In the genomic region with DNA sequence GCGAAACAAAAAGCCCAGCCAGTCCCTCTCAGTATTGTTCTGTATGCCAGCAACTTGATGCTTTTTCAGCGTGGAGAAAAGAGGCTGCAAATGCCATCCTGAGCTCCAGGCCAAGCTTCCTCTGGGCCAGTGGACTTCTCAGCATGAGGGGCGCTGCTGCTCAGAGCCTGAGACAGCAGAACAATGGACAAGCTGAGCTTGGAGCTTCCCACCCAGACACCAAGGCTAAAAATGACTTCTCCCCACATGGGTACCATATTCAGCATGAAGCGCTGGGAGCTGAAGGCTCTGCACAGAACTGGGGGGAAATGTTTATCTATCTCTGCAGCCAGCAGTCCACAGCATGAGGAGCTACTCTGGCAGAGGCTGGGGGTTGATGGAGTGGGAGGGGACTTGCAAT, we compare ENCODE assay signal across 18 mouse cellular contexts.
A peak's percentile ranks its signal among the peaks of the same experiment; 100 is the strongest.
DNase-seq lines count a peak whose midpoint lies in the region; ATAC-seq and TF ChIP-seq lines count a peak whose summit lies in the region.
"Had no signal": no experiment of that assay in that cellular context is flagged by ENCODE, and none has a peak within 500 bp of the region (broad histone marks: within the 10 kb centered on the region; RNA-seq: fewer than 3 reads in every experiment).

No protein-coding gene starts in this region.

- no peak for TF ChIP-seq CTCF in cortical plate, adult 2 months (IDR thresholded peaks at IDR 0.05; ENCODE audit: extremely low read depth, insufficient read depth, low read length)
- TF ChIP-seq CTCF in midbrain, postnatal 0 days (IDR thresholded peaks at IDR 0.05), result peak; percentile 11; the same call in 1 of the 2 replicates

- H3K36me3 ChIP-seq in hindbrain, embryonic 10.5 days, result no peaks in the 10 kb centered on the region
- no peaks in the 10 kb centered on the region for H3K36me3 ChIP-seq in hindbrain, embryonic 11.5 days (ENCODE audit: control insufficient read depth, insufficient read depth, low read length)
- no peaks in the 10 kb centered on the region for H3K36me3 ChIP-seq in midbrain, embryonic 13.5 days
- H3K36me3 ChIP-seq in midbrain, embryonic 15.5 days (replicated peaks), result no peaks in the 10 kb centered on the region
- no peaks in the 10 kb centered on the region for H3K36me3 ChIP-seq in midbrain, postnatal 0 days (ENCODE audit: insufficient read depth, low read length)
- H3K36me3 ChIP-seq: embryonic facial prominence, embryonic 13.5 days; forebrain, embryonic 10.5 days; G1E; heart, embryonic 15.5 days; limb, embryonic 12.5 days had no signal

- H3K27me3 ChIP-seq in hindbrain, embryonic 10.5 days (ENCODE audit: insufficient read depth, poor library complexity, severe bottlenecking), result no peaks in the 10 kb centered on the region
- no peaks in the 10 kb centered on the region; the same call in 1 of the 2 replicates for H3K27me3 ChIP-seq in hindbrain, embryonic 11.5 days (ENCODE audit: control insufficient read depth, insufficient read depth, low read length)
- 0 out of 2 replicates have a peak, but pooled peaks cover 3% of the 10 kb centered on the region for H3K27me3 ChIP-seq in midbrain, embryonic 13.5 days
- H3K27me3 ChIP-seq in midbrain, embryonic 15.5 days (replicated peaks), result no peaks in the 10 kb centered on the region
- H3K27me3 ChIP-seq in midbrain, postnatal 0 days (ENCODE audit: insufficient read depth, low read length), result no peaks in the 10 kb centered on the region
- H3K27me3 ChIP-seq: embryonic facial prominence, embryonic 13.5 days; heart, embryonic 15.5 days had no signal

- H3K9me3 ChIP-seq in hindbrain, embryonic 10.5 days, result no peaks in the 10 kb centered on the region
- H3K9me3 ChIP-seq in hindbrain, embryonic 11.5 days (ENCODE audit: control insufficient read depth, low read length), result no peaks in the 10 kb centered on the region
- no peaks in the 10 kb centered on the region for H3K9me3 ChIP-seq in midbrain, embryonic 13.5 days
- H3K9me3 ChIP-seq in midbrain, embryonic 15.5 days, result no peaks in the 10 kb centered on the region
- H3K9me3 ChIP-seq in midbrain, postnatal 0 days (ENCODE audit: low read length), result no peaks in the 10 kb centered on the region
- H3K9me3 ChIP-seq: embryonic facial prominence, embryonic 13.5 days; forebrain, embryonic 10.5 days; heart, embryonic 15.5 days; limb, embryonic 12.5 days had no signal

- H3K4me1 ChIP-seq in hindbrain, embryonic 10.5 days (replicated peaks), result peaks cover 13% of the 10 kb centered on the region
- no peaks in the 10 kb centered on the region for H3K4me1 ChIP-seq in hindbrain, embryonic 11.5 days (replicated peaks; ENCODE audit: control insufficient read depth, insufficient read depth, low read length)
- peaks cover 8% of the 10 kb centered on the region; the same call in 1 of the 2 replicates for H3K4me1 ChIP-seq in midbrain, embryonic 13.5 days (replicated peaks)
- 0 out of 2 replicates have a peak, but pooled peaks cover 2% of the 10 kb centered on the region for H3K4me1 ChIP-seq in midbrain, embryonic 15.5 days
- H3K4me1 ChIP-seq in cortical plate, adult 2 months (ENCODE audit: control insufficient read depth, insufficient read depth, low read length), result peaks cover 7% of the 10 kb centered on the region
- H3K4me1 ChIP-seq in midbrain, postnatal 0 days (ENCODE audit: insufficient read depth, low read length), result no peaks in the 10 kb centered on the region; the same call in 1 of the 2 replicates
- H3K4me1 ChIP-seq: embryonic facial prominence, embryonic 13.5 days; heart, embryonic 15.5 days; limb, embryonic 12.5 days had no signal

- no peak overlapping the region for H3K4me2 ChIP-seq in hindbrain, embryonic 11.5 days (replicated peaks; ENCODE audit: low read depth, low read length)
- no peak overlapping the region for H3K4me2 ChIP-seq in midbrain, embryonic 13.5 days (replicated peaks)
- H3K4me2 ChIP-seq in midbrain, embryonic 15.5 days, result no peak overlapping the region
- no peak overlapping the region for H3K4me2 ChIP-seq in midbrain, postnatal 0 days (ENCODE audit: low read depth, low read length, poor library complexity, severe bottlenecking)
- H3K4me2 ChIP-seq: embryonic facial prominence, embryonic 13.5 days; heart, embryonic 15.5 days; limb, embryonic 12.5 days had no signal

- H3K9ac ChIP-seq in hindbrain, embryonic 11.5 days (ENCODE audit: low read depth, low read length), result no peak overlapping the region
- no peak overlapping the region for H3K9ac ChIP-seq in midbrain, embryonic 13.5 days (replicated peaks)
- H3K9ac ChIP-seq in midbrain, embryonic 15.5 days, result no peak overlapping the region
- no peak overlapping the region for H3K9ac ChIP-seq in midbrain, postnatal 0 days (replicated peaks; ENCODE audit: low read length, poor library complexity, severe bottlenecking)
- H3K9ac ChIP-seq: embryonic facial prominence, embryonic 13.5 days; heart, embryonic 15.5 days; limb, embryonic 12.5 days; liver, embryonic 14.5 days had no signal

- no peak for DNase-seq in hindbrain, embryonic 10.5 days (ENCODE audit: low spot score)
- DNase-seq in hindbrain, embryonic 11.5 days (ENCODE audit: low spot score), result no peak
- peak; percentile 72 for DNase-seq in midbrain, postnatal 0 days (ENCODE audit: low spot score)
- DNase-seq in kidney, postnatal 25 days, result no peak
- DNase-seq: adrenal gland, postnatal 10 days; heart, adult 18-20 months; thymus, adult 18-20 months had no signal

- H3K27ac ChIP-seq in hindbrain, embryonic 10.5 days, result peak overlapping the region; percentile 40; the same call in 1 of the 2 replicates
- H3K27ac ChIP-seq in hindbrain, embryonic 11.5 days (ENCODE audit: low read depth, low read length), result no peak overlapping the region
- H3K27ac ChIP-seq in midbrain, embryonic 13.5 days, result no peak overlapping the region; the same call in 1 of the 2 replicates
- no peak overlapping the region for H3K27ac ChIP-seq in midbrain, embryonic 15.5 days
- H3K27ac ChIP-seq in cortical plate, adult 2 months (ENCODE audit: insufficient read depth, low read length), result 0 out of 2 replicates have a peak overlapping the region, but pooled peaks have one; percentile 11
- H3K27ac ChIP-seq in midbrain, postnatal 0 days (ENCODE audit: low read depth, low read length), result no peak overlapping the region
- H3K27ac ChIP-seq: embryonic facial prominence, embryonic 13.5 days; forebrain, embryonic 10.5 days; heart, embryonic 15.5 days; limb, embryonic 12.5 days; liver, embryonic 14.5 days had no signal

- H3K4me3 ChIP-seq in hindbrain, embryonic 10.5 days, result no peak overlapping the region
- H3K4me3 ChIP-seq in hindbrain, embryonic 11.5 days (ENCODE audit: low read depth, low read length), result no peak overlapping the region
- no peak overlapping the region for H3K4me3 ChIP-seq in midbrain, embryonic 13.5 days (replicated peaks)
- H3K4me3 ChIP-seq in midbrain, embryonic 15.5 days, result no peak overlapping the region
- no peak overlapping the region for H3K4me3 ChIP-seq in cortical plate, adult 2 months (ENCODE audit: insufficient read depth, low read length)
- no peak overlapping the region for H3K4me3 ChIP-seq in midbrain, postnatal 0 days (ENCODE audit: low read depth, low read length)
- H3K4me3 ChIP-seq: embryonic facial prominence, embryonic 13.5 days; forebrain, embryonic 10.5 days; heart, embryonic 15.5 days; limb, embryonic 12.5 days; myocyte had no signal

- 37% methylated on average over 4 of the region's 4 CpGs for WGBS in hindbrain, embryonic 10.5 days
- 43% methylated on average over 4 of the region's 4 CpGs for WGBS in hindbrain, embryonic 11.5 days
- WGBS in midbrain, embryonic 13.5 days, result 22% methylated on average over 4 of the region's 4 CpGs
- 35% methylated on average over 4 of the region's 4 CpGs for WGBS in midbrain, embryonic 15.5 days
- 31% methylated on average over 4 of the region's 4 CpGs for WGBS in midbrain, postnatal 0 days

- TF ChIP-seq POLR2A in cortical plate, adult 2 months (IDR thresholded peaks at IDR 0.05; ENCODE audit: extremely low read depth, insufficient read depth, low read length), result no peak

- ATAC-seq in hindbrain, embryonic 11.5 days (ENCODE audit: low FRiP score), result no peak
- 0 out of 2 replicates have a peak, but pooled peaks have one; percentile 24 for ATAC-seq in midbrain, embryonic 13.5 days
- no peak; the same call in 1 of the 2 replicates for ATAC-seq in midbrain, embryonic 15.5 days (replicated peaks)
- ATAC-seq in midbrain, postnatal 0 days (ENCODE audit: low FRiP score), result peak; percentile 60; the same call in 1 of the 2 replicates
- ATAC-seq: lung, postnatal 0 days had no signal

Comparison
In these comparisons a context has a peak if more than half of its experiments do, and no peak if none do; other contexts are left out.
1. H3K27ac ChIP-seq: peak in hindbrain, embryonic 10.5 days (single experiment) and cortical plate, adult 2 months (single experiment); none in hindbrain, embryonic 11.5 days (single experiment), midbrain, embryonic 13.5 days (single experiment), midbrain, embryonic 15.5 days (single experiment) and midbrain, postnatal 0 days (single experiment).
2. ATAC-seq: peak in midbrain, embryonic 13.5 days (single experiment) and midbrain, postnatal 0 days (single experiment); none in hindbrain, embryonic 11.5 days (single experiment) and midbrain, embryonic 15.5 days (single experiment).